ENCODE assay signal across 8 mouse cellular contexts in genomic region chr17:70872936-70873777, GRCm38 (mm10). TPM values are rescaled to one million over a fixed set of nuclear protein-coding genes. Genes with fewer than 3 reads are reported as not detected.
DNase-seq lines count a peak whose midpoint lies in the region; ATAC-seq and TF ChIP-seq lines count a peak whose summit lies in the region.

No protein-coding gene starts in this region.

- H3K4me3 ChIP-seq in embryonic facial prominence, embryonic 13.5 days = peak overlapping the region; percentile 26
- no peak overlapping the region; the same call in 1 of the 2 replicates for H3K4me3 ChIP-seq in intestine, postnatal 0 days (ENCODE audit: low read depth, low read length)
- peak overlapping the region; percentile 6 for H3K4me3 ChIP-seq in midbrain, embryonic 11.5 days (ENCODE audit: low read depth, low read length)

- no peaks in the 10 kb centered on the region for H3K27me3 ChIP-seq in embryonic facial prominence, embryonic 13.5 days
- no peaks in the 10 kb centered on the region for H3K27me3 ChIP-seq in intestine, postnatal 0 days (replicated peaks; ENCODE audit: control insufficient read depth, insufficient read depth, low read length)
- H3K27me3 ChIP-seq in midbrain, embryonic 11.5 days (ENCODE audit: control insufficient read depth, insufficient read depth, low read length) = no peaks in the 10 kb centered on the region

- ATAC-seq in CD4-positive, CD25-positive, alpha-beta regulatory T cell, adult 4 months = peak; percentile 33
- ATAC-seq in embryonic facial prominence, embryonic 13.5 days (ENCODE audit: insufficient number of reproducible peaks, insufficient read depth, low FRiP score, low TSS enrichment, low read depth) = no peak
- no peak for ATAC-seq in intestine, postnatal 0 days
- ATAC-seq in midbrain, embryonic 11.5 days (ENCODE audit: low FRiP score) = peak; percentile 61

- peak; percentile 33 to 39 for DNase-seq in cerebellum, postnatal 10 days
- no peak for DNase-seq in cerebellum, adult 11-12 months
- peak; percentile 95 for DNase-seq in midbrain, embryonic 11.5 days (ENCODE audit: low spot score, missing footprints)
- DNase-seq in spleen, postnatal 4 days (ENCODE audit: low spot score in 2 of 2) = no peak
- DNase-seq in frontal cortex, postnatal 14 days (ENCODE audit: low spot score in 2 of 2) = no peak

- peak overlapping the region; percentile 59 for H3K4me2 ChIP-seq in embryonic facial prominence, embryonic 13.5 days
- peak overlapping the region; percentile 54 for H3K4me2 ChIP-seq in intestine, postnatal 0 days (replicated peaks; ENCODE audit: low read depth)
- peak overlapping the region; percentile 57 for H3K4me2 ChIP-seq in midbrain, embryonic 11.5 days

- H3K9me3 ChIP-seq in embryonic facial prominence, embryonic 13.5 days = no peaks in the 10 kb centered on the region
- H3K9me3 ChIP-seq in intestine, postnatal 0 days (ENCODE audit: control insufficient read depth) = no peaks in the 10 kb centered on the region
- H3K9me3 ChIP-seq in midbrain, embryonic 11.5 days (ENCODE audit: control insufficient read depth, low read length) = no peaks in the 10 kb centered on the region

- 16% methylated on average over 21 of the region's 21 CpGs for WGBS in embryonic facial prominence, embryonic 13.5 days
- 36% methylated on average over 21 of the region's 21 CpGs for WGBS in intestine, postnatal 0 days
- 10% methylated on average over 21 of the region's 21 CpGs for WGBS in midbrain, embryonic 11.5 days

- peaks cover 21% of the 10 kb centered on the region for H3K4me1 ChIP-seq in embryonic facial prominence, embryonic 13.5 days
- H3K4me1 ChIP-seq in intestine, postnatal 0 days (replicated peaks; ENCODE audit: control insufficient read depth, insufficient read depth, low read length) = no peaks in the 10 kb centered on the region
- peaks cover 22% of the 10 kb centered on the region for H3K4me1 ChIP-seq in midbrain, embryonic 11.5 days (ENCODE audit: control insufficient read depth, insufficient read depth, low read length)

- no peaks in the 10 kb centered on the region for H3K36me3 ChIP-seq in embryonic facial prominence, embryonic 13.5 days
- no peaks in the 10 kb centered on the region for H3K36me3 ChIP-seq in intestine, postnatal 0 days (ENCODE audit: control insufficient read depth, insufficient read depth)
- no peaks in the 10 kb centered on the region for H3K36me3 ChIP-seq in midbrain, embryonic 11.5 days (ENCODE audit: control insufficient read depth, insufficient read depth, low read length)

- peak overlapping the region; percentile 54 for H3K9ac ChIP-seq in embryonic facial prominence, embryonic 13.5 days
- H3K9ac ChIP-seq in intestine, postnatal 0 days (ENCODE audit: low read depth, low read length) = no peak overlapping the region; the same call in 1 of the 2 replicates
- H3K9ac ChIP-seq in midbrain, embryonic 11.5 days (ENCODE audit: low read length) = peak overlapping the region; percentile 37

- peak overlapping the region; percentile 63; the same call in 1 of the 2 replicates for H3K27ac ChIP-seq in embryonic facial prominence, embryonic 13.5 days
- H3K27ac ChIP-seq in intestine, postnatal 0 days (ENCODE audit: low read depth, low read length) = no peak overlapping the region
- H3K27ac ChIP-seq in midbrain, embryonic 11.5 days (ENCODE audit: low read depth, low read length) = peak overlapping the region; percentile 93

- no peak for TF ChIP-seq CTCF in intestine, postnatal 0 days (IDR thresholded peaks at IDR 0.05; ENCODE audit: low read depth)

RNA-seq across cellular contexts. Expression of gene Tgif1, which starts 19.8 kb away (rescaled TPM):
- polyA plus RNA-seq in CD4-positive, CD25-positive, alpha-beta regulatory T cell, adult 4 months (2017; shearing (Covaris generic)) = 10 to 100 TPM; 57.4 to 72.4 TPM
- polyA plus RNA-seq in embryonic facial prominence, embryonic 13.5 days (2015; fragmentation: Nextera tagmentation; extraction: Ambion mirVana) = 95.5 TPM in 2 replicates
- 20.0 and 24.5 TPM in 2 replicates for polyA plus RNA-seq in intestine, postnatal 0 days (2015; fragmentation: Nextera tagmentation; extraction: Ambion mirVana)
- polyA plus RNA-seq in midbrain, embryonic 11.5 days (2014; fragmentation: Nextera tagmentation; extraction: Ambion mirVana) = 53.0 and 58.4 TPM in 2 replicates

Comparison
In these comparisons a context has a peak if more than half of its experiments do, and no peak if none do; other contexts are left out.
1. DNase-seq: peak in cerebellum, postnatal 10 days (2 of 2) and midbrain, embryonic 11.5 days (single experiment); none in cerebellum, adult 11-12 months (single experiment), spleen, postnatal 4 days (0 of 2) and frontal cortex, postnatal 14 days (0 of 2).
2. ATAC-seq: peak in CD4-positive, CD25-positive, alpha-beta regulatory T cell, adult 4 months (single experiment) and midbrain, embryonic 11.5 days (single experiment); none in embryonic facial prominence, embryonic 13.5 days (single experiment) and intestine, postnatal 0 days (single experiment).
3. Peak in every context shown above with its lines, with median percentiles within 50 percentile points of each other: H3K4me2 ChIP-seq.